Mouse (Mus musculus) brown adipose tissue, adult 24 weeks (tissue): Measurements from ENCODE around the gene Arv1. TPM values are rescaled to one million over a fixed set of nuclear protein-coding genes. Genes with fewer than 3 reads are reported as not detected.

Source experiments
- H3K27ac ChIP-seq: fragments of 200-500 bp; replicated peaks from 2 replicates; pipeline ENCODE4 v1.5.1; 2012; ENCODE audit warnings: low read depth, mild to moderate bottlenecking, low read length
- H3K4me1 ChIP-seq: fragments of 200-500 bp; 2 replicates; pipeline ENCODE4 v1.6.1; 2012; ENCODE audit warnings: low read length, mixed read lengths; ENCODE audit not compliant: control insufficient read depth, insufficient read depth, insufficient read length
- H3K4me3 ChIP-seq: fragments of 200-500 bp; 2 replicates; pipeline ENCODE4 v1.5.1; 2012; ENCODE audit warnings: low read depth, mild to moderate bottlenecking, low read length, moderate library complexity; ENCODE audit not compliant: insufficient read depth
- polyA plus RNA-seq: library from polyadenylated mRNA; stranded (reverse); fragments of >200 nt; gene quantifications from 2 replicates; pipeline ENCODE4 v1.2.4, GENCODE M21; 2012; ENCODE audit not compliant: missing spikeins, insufficient read depth, insufficient read length

The Arv1 gene
- polyA plus RNA-seq, 1 experiment: 5.6 TPM

GRCm38 (mm10) chr8:124754101-124754791 lies 32.3 kb downstream of the Arv1 start:
- H3K4me3 ChIP-seq: no peak overlapping the region
- no peak overlapping the region for H3K27ac ChIP-seq
- H3K4me1 ChIP-seq: no peaks in the 10 kb centered on the region

GRCm38 (mm10) chr8:124754792-124755190 lies 32.9 kb downstream of the Arv1 start:
- no peak overlapping the region for H3K4me3 ChIP-seq

GRCm38 (mm10) chr8:124755481-124755880 lies 33.5 kb downstream of the Arv1 start:
- no peak overlapping the region for H3K27ac ChIP-seq
- H3K4me3 ChIP-seq: no peak overlapping the region
- no peaks in the 10 kb centered on the region for H3K4me1 ChIP-seq

More at GRCm38 (mm10) chr8:124754792-124755190, 32.9 kb downstream of the Arv1 start:
- Histone ChIP-seq H3K27ac (no peak overlapping the region), H3K4me1 (no peaks in the 10 kb centered on the region)

DNA sequence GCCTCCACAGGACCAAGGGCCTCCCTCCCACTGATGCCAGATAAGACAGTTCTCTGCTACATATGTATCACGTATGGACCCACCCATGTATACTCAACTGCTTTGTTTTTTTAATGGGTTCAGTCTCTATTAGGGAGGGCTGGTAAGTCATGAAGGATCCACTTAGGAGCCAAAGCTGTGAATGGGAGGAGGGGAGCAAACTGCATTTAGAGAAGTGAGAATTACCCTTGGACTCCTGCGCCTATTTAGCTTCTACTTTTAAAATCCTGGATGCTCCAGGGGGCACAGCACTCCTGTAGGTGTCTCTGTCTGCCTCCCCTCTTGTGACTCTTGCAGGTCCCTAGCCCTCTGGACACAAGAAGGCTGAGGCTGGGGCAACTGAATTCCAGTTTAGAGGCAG lies 34.2 kb downstream of the Arv1 start:
- no peak overlapping the region for H3K27ac ChIP-seq
- no peak overlapping the region for H3K4me3 ChIP-seq
- no peaks in the 10 kb centered on the region for H3K4me1 ChIP-seq

DNA sequence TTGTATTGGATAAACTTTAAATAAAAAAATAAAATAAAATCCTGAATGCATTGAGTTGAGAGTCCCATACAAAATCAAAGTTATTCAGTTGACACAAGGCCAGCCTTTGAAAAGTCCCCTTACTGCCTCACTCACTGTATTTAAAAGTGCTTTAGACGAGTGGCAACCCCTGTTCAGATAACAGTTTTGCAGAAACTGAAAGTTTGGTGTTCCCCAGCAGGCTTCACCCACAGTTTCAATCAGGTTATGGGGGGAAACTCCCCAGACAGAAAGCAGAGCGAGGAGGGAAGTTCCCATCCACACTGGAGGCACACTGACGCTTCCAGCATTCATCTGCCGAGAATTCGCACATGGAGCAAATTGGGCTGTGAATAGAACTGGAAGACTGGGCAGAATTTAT lies 34.7 kb downstream of the Arv1 start:
- Histone ChIP-seq H3K27ac (no peak overlapping the region), H3K4me1 (no peaks in the 10 kb centered on the region), H3K4me3 (no peak overlapping the region)

DNA sequence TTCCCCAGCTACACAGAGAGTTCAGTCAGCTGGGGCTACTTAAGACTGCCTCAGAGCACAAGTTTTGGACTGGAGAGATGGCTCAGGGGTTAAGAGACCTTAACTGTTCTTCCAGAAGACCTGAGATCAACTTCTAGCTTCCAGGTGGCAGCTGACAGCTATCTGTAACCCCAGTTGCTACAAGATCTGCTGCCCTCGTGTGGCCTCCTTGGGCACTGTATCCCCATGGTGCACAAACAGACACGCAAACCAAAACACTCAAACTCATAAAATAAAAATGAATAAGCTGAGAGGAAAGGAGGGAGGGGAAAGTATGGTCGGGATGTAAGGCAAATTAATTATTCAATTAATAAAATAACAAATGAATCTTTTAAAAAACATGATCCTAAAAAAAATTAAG lies 36.6 kb downstream of the Arv1 start:
- no peak overlapping the region for H3K4me3 ChIP-seq
- H3K4me1 ChIP-seq: no peaks in the 10 kb centered on the region
- no peak overlapping the region for H3K27ac ChIP-seq

- Histone ChIP-seq H3K4me3 (no peak overlapping the region), H3K27ac (no peak overlapping the region), H3K4me1 (no peaks in the 10 kb centered on the region)
Observed at GRCm38 (mm10) chr8:124763061-124763460, 41.1 kb downstream of the Arv1 start.

DNA sequence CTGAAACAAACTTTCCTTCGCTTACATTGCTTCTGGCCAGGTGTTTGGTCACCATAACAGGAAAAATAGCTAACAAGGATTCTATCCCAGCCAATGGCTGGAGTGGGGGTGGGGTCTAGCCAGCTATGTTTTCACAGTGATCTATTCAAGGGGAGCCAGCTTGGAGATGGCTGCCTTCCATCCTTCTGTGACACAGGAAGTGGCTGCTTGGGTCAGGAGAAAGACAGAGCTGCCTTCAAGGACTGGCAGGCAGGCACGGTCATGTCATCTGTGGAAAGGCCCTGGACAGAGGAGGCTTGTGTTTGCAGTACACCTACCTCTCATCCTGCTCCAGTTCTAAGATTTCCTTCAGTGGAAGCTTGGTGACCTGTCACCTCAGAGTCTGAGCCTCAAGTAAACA lies 50.5 kb downstream of the Arv1 start:
- Histone ChIP-seq H3K4me1 (no peaks in the 10 kb centered on the region), H3K4me3 (no peak overlapping the region), H3K27ac (no peak overlapping the region)

GRCm38 (mm10) chr8:124775695-124776094 lies 53.8 kb downstream of the Arv1 start:
- H3K27ac ChIP-seq: no peak overlapping the region
- no peak overlapping the region for H3K4me3 ChIP-seq
- H3K4me1 ChIP-seq: no peaks in the 10 kb centered on the region

- Histone ChIP-seq H3K27ac (no peak overlapping the region), H3K4me1 (no peaks in the 10 kb centered on the region), H3K4me3 (no peak overlapping the region)
Observed at GRCm38 (mm10) chr8:124780236-124780635, 58.3 kb downstream of the Arv1 start.

DNA sequence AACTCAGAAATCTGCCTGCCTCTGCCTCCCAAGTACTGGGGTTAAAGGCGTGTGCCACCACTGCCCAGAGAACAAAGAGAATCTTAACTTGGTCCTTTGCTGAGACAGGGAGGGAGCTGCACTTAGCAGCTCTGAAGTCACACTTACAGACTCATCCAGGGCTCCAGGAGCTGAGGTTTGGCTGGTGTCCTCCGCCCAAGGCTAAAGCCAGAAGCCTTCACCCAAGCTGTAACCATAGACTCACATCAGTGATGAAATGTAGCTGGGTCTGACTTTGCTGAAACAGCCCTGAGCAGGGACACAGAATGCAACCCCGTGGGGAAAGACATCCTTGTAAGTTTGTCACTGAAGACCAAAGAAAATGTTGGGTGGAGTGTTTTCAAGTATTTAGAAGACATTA lies 60.5 kb downstream of the Arv1 start:
- Histone ChIP-seq H3K27ac (no peak overlapping the region), H3K4me3 (no peak overlapping the region)

DNA sequence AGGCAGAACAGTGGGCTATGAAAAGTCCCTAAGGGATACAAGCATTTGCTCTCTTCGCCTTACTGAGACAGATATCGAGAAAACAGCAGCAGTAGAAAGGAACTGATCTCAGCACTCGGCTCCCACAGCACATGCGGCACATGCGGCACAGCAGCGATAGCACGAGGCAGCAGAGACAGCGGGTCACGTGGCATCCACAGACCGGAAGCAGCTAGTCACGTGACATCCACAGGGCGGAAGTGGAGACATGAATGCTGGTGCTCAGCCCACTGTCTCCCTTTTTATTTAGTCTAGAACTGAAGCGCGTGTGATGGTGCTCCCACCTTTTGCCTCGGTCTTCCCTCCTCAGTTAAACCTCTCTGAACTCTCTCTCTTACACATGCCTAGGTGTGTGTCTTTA lies 61.3 kb downstream of the Arv1 start:
- Histone ChIP-seq H3K27ac (no peak overlapping the region), H3K4me3 (no peak overlapping the region), H3K4me1 (no peaks in the 10 kb centered on the region)

More for the DNA sequence above, 60.5 kb downstream of the Arv1 start:
- H3K4me1 ChIP-seq: no peaks in the 10 kb centered on the region

Other genes starting within 250 kb of the Arv1 start
- gene Cog2, start 201.4 kb upstream of the Arv1 start, polyA plus RNA-seq: 17.2 and 19.6 TPM in 2 replicates
- gene Agt, start 152.4 kb upstream of the Arv1 start, polyA plus RNA-seq: 2.4 and 3.2 TPM in 2 replicates
- gene Capn9, start 146.0 kb upstream of the Arv1 start, polyA plus RNA-seq: not detected in 2 replicates
- 7.7 and 10.0 TPM in 2 replicates for gene 2310022B05Rik, start 58.8 kb upstream of the Arv1 start, polyA plus RNA-seq
- 13.4 and 18.6 TPM in 2 replicates for gene Ttc13, start 156 bp upstream of the Arv1 start, polyA plus RNA-seq
- gene Fam89a, start 29.7 kb downstream of the Arv1 start, polyA plus RNA-seq: 0.83 and 1.5 TPM in 2 replicates
- 7.1 and 8.0 TPM in 2 replicates for gene Trim67, start 71.0 kb downstream of the Arv1 start, polyA plus RNA-seq
- 133 and 153 TPM in 2 replicates for gene Gnpat, start 140.9 kb downstream of the Arv1 start, polyA plus RNA-seq
- gene 2810004N23Rik, start 141.0 kb downstream of the Arv1 start, polyA plus RNA-seq: 12.9 and 17.1 TPM in 2 replicates
- gene Exoc8, start 175.6 kb downstream of the Arv1 start, polyA plus RNA-seq: 9.7 and 13.5 TPM in 2 replicates
- 10.2 and 14.9 TPM in 2 replicates for gene Sprtn, start 175.7 kb downstream of the Arv1 start, polyA plus RNA-seq
- gene Egln1, start 227.2 kb downstream of the Arv1 start, polyA plus RNA-seq: 134 and 142 TPM in 2 replicates